Mouse (Mus musculus) left cerebral cortex, postnatal 10 days (tissue): ENCODE data around the gene Tcf21. TPM values are rescaled to one million over a fixed set of nuclear protein-coding genes. Genes with fewer than 3 reads are reported as not detected.

Source experiments
- DNase-seq, 2 experiments: peaks; one replicate each; pipeline ENCODE4 v3.0.0; 2021 to 2022; ENCODE audit warnings: low spot score in 2 of 2, mixed read lengths in 1 of 2; ENCODE audit errors: extremely low spot score in 1 of 2
- intact Hi-C: fragments of 180-260 bp; cut with DNase I; formaldehyde crosslinking; loops from one replicate; pipeline ENCODE4 v1.15.1; 2025
- total RNA-seq, 2 experiments: library from RNA; stranded (reverse); gene quantifications; 2 replicates each; pipeline ENCODE4 v1.2.3; 2021

The Tcf21 gene
- total RNA-seq, 2 experiments from 2014 or later = not detected

- intact Hi-C loops = loop anchor here (2.0 to 5.0 kb wide), 2 partner anchors 25 to 666 kb away; no protein-coding TSS in a partner anchor
Measured at GRCm38 (mm10) chr10:22817976-22818375, 2.0 kb downstream of the Tcf21 start.

GRCm38 (mm10) chr10:22817561-22817960 lies 2.4 kb downstream of the Tcf21 start:
- no peak for DNase-seq
- intact Hi-C loops = loop anchor here (5.0 kb wide), 1 partner anchor 665 kb away; no protein-coding TSS in a partner anchor

More at GRCm38 (mm10) chr10:22817976-22818375, 2.0 kb downstream of the Tcf21 start:
- no peak for DNase-seq

GRCm38 (mm10) chr10:22816237-22816762 lies 3.7 kb downstream of the Tcf21 start:
- intact Hi-C loops = loop anchor here (5.0 kb wide), 1 partner anchor 664 kb away; no protein-coding TSS in a partner anchor

GRCm38 (mm10) chr10:22815461-22816236 lies 4.3 kb downstream of the Tcf21 start:
- intact Hi-C loops = loop anchor here (5.0 kb wide), 1 partner anchor 663 kb away; no protein-coding TSS in a partner anchor
- no peak for DNase-seq

More at GRCm38 (mm10) chr10:22816237-22816762, 3.7 kb downstream of the Tcf21 start:
- no peak for DNase-seq

GRCm38 (mm10) chr10:22814771-22815170 lies 5.2 kb downstream of the Tcf21 start:
- intact Hi-C loops = loop anchor here (5.0 kb wide), 1 partner anchor 662 kb away; no protein-coding TSS in a partner anchor
- DNase-seq = no peak

- intact Hi-C loops = no loop called here
- DNase-seq = no peak
Measured at GRCm38 (mm10) chr10:22814294-22814693, 5.7 kb downstream of the Tcf21 start.

- DNase-seq = no peak
- intact Hi-C loops = no loop called here
Measured at GRCm38 (mm10) chr10:22813317-22813960, 6.5 kb downstream of the Tcf21 start.

- DNase-seq = no peak
Measured at GRCm38 (mm10) chr10:22811921-22812320, 8.1 kb downstream of the Tcf21 start.

GRCm38 (mm10) chr10:22782684-22783083 lies 37.3 kb downstream of the Tcf21 start:
- DNase-seq = no peak
- intact Hi-C loops = no loop called here

More at GRCm38 (mm10) chr10:22811921-22812320, 8.1 kb downstream of the Tcf21 start:
- intact Hi-C loops = no loop called here

- intact Hi-C loops = no loop called here
- no peak for DNase-seq
Measured at GRCm38 (mm10) chr10:22781466-22781865, 38.5 kb downstream of the Tcf21 start.

- peak; percentile 8 to 41 for DNase-seq
- intact Hi-C loops = loop anchor here (2.0 kb wide), 2 partner anchors 199 to 303 kb away; no protein-coding TSS in a partner anchor
Measured at GRCm38 (mm10) chr10:22777939-22778338, 42.0 kb downstream of the Tcf21 start.

- DNase-seq = peak; percentile 35 to 56
- intact Hi-C loops = loop anchor here (2.0 kb wide), 2 partner anchors 197 to 305 kb away; no protein-coding TSS in a partner anchor
Measured at GRCm38 (mm10) chr10:22776007-22776698, 43.8 kb downstream of the Tcf21 start.

- intact Hi-C loops = no loop called here
- DNase-seq = no peak
Measured at GRCm38 (mm10) chr10:22775456-22775855, 44.5 kb downstream of the Tcf21 start.

- no peak for DNase-seq
- intact Hi-C loops = no loop called here
Measured at GRCm38 (mm10) chr10:22774626-22775025, 45.3 kb downstream of the Tcf21 start.

Other genes starting within 250 kb of the Tcf21 start
- 1 to 10 TPM; 2.6 to 4.0 TPM for gene Slc2a12, start 175.2 kb downstream of the Tcf21 start, total RNA-seq
- gene Tbpl1, start 88.2 kb downstream of the Tcf21 start, total RNA-seq = 10 to 100 TPM; 65.2 to 68.5 TPM